Mouse (Mus musculus) cerebellum, adult 2 months (tissue): ENCODE data around the gene Tlr2.

Source experiments
- CTCF ChIP-seq: fragments of 200-500 bp; IDR thresholded peaks from 2 replicates; pipeline ENCODE4 v1.5.1; 2011; ENCODE audit warnings: low read depth, mild to moderate bottlenecking, control low read depth, low read length, moderate library complexity, borderline replicate concordance; ENCODE audit not compliant: insufficient read depth
- POLR2A ChIP-seq: fragments of 200-500 bp; IDR thresholded peaks from 2 replicates; pipeline ENCODE4 v1.6.1; 2011; ENCODE audit warnings: low read length, control low read depth, borderline replicate concordance; ENCODE audit not compliant: insufficient read depth

DNA sequence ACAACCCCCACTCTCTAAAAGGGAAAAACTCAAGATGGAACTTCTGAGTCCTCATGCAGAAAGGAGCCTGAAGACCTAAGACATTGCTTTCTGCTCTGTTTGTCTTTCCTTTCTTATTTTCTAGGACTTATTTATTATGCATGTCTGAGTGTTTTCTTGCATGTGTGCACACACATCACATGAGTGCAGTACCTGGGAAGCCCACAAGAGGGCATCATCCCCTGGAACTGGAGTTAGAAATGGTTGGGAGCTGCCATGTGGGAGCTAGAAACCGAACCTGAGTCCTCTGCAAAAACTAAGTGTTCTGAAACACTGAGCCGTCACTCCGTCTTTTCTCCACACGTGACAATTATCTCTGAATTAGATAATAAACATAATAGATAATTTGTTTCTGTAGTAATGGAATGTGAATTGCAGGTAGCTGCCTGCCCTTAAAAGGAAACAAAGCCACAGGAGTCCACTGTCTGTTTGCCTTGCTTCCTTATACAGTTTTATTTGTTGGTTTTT lies 39.9 kb downstream of the Tlr2 start:
- TF ChIP-seq POLR2A: no peak
- TF ChIP-seq CTCF: no peak
